Mouse (Mus musculus) small intestine, adult 2 months (tissue): ENCODE measurements around the gene Hist1h2bc.
"Not testable (repeated sequence)": the region's sequence is repeated elsewhere in the genome, so short reads cannot be mapped to it uniquely, and the experiment has no call there.

ENCODE experiments used
- CTCF ChIP-seq: fragments of 200-500 bp; IDR thresholded peaks from 2 replicates; pipeline ENCODE4 v1.5.1; 2012; ENCODE audit warnings: low read depth, mild to moderate bottlenecking, control low read depth, inconsistent platforms, low read length, moderate library complexity, mixed read lengths; ENCODE audit not compliant: insufficient replicate concordance, insufficient read length; ENCODE audit errors: extremely low read depth
- POLR2A ChIP-seq: fragments of 200-500 bp; IDR thresholded peaks from 2 replicates; pipeline ENCODE4 v1.6.1; 2012; ENCODE audit warnings: low read depth, mild to moderate bottlenecking, control low read depth, inconsistent platforms, low read length, moderate library complexity

DNA sequence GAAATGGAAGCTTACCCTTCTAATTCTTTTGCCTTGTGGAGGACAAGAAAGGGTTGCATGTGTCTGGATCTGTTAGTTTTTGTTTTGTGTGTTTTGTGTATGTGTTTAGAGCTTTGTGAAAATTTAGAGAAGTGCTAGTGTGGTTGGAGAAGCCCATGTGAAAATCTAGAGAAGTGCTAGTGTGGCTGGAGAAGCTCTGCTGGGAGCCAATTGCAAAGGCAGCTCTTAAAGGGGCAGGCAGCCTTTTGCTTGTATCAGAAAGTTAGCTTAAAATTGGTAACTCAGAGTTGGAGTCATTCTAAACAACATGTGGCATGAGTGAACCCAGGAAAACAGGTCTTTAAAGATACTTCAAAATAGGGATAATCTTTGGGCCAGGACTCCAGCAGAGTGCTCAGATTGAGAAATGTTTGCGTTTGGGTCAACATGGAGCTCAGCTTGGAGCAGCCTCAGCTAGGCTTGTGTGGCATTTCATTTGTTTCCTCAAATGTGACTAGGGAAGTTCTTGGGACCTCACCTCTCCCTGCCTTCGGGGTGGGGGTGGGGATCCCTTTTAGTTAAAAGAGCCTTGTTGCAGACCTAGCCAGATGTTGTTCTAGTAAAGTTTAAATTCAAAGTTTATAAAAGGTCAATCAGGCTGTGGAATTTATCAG is 33.7 kb downstream of the Hist1h2bc start:
- not testable (repeated sequence) for TF ChIP-seq CTCF, POLR2A
